Mouse (Mus musculus): ENCODE measurements around the gene Vac14. TPM values are rescaled to one million over a fixed set of nuclear protein-coding genes. Genes with fewer than 3 reads are reported as not detected.
A peak's percentile ranks its signal among the peaks of the same experiment; 100 is the strongest.

The Vac14 gene
- polyA plus RNA-seq, 1 experiment from 2014 or later: 14.6 TPM

DNA sequence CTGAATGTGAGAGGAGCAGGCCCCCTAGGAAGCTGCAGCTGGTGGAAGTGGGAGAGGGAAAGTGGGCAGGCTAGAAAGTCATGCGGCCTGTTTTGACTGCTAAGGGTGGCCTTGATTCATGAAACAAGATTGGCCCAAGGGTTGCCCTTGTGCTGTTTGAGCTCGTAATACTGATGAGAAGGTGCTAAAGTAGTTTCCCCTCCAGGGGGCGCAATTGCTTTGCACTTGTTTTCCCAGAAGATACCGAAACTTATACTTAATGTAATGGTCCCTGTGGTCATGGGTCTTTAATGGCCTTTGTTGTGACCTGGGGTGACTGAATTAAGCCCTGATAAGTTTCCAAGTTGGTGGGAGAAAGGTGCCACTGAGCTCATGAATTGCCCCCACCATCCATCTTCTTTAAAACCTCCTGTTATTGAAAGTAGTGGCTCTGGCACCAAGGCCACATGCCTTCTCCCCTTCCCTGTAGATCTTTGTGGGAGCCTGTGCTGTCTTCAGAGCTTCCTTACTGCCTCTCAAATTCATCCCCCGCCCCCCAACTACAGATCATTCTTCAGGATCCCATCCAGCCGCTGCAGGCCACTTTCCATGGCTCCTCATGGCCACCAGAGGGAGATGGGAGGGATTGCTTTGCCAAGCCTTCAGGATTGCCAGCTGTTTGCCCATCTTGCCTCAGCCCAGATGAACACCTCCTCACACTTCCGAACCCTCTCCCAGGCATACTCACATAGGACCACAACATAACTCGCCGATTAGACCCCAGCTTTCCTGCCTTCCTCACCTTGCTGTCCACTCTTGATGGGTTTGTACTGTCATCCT lies 11.1 kb downstream of the Vac14 start:
- Histone ChIP-seq H3K9ac (no peak overlapping the region), H3K27me3 (no peaks in the 10 kb centered on the region), H3K27ac (no peak overlapping the region), H3K4me2 (no peak overlapping the region), H3K36me3 (peaks cover 27% of the 10 kb centered on the region), H3K9me3 (replicated peaks) (no peaks in the 10 kb centered on the region), H3K4me3 (replicated peaks) (no peak overlapping the region), H3K4me1 (replicated peaks) (0 out of 2 replicates have a peak, but pooled peaks cover 6% of the 10 kb centered on the region)
- ATAC-seq (ENCODE audit: low read depth) (peak; percentile 8; the same call in 1 of the 2 replicates), DNase-seq (peak; percentile 34)
- 72% methylated on average over 9 of the region's 9 CpGs for WGBS (ENCODE audit: insufficient replicate concordance)

DNA sequence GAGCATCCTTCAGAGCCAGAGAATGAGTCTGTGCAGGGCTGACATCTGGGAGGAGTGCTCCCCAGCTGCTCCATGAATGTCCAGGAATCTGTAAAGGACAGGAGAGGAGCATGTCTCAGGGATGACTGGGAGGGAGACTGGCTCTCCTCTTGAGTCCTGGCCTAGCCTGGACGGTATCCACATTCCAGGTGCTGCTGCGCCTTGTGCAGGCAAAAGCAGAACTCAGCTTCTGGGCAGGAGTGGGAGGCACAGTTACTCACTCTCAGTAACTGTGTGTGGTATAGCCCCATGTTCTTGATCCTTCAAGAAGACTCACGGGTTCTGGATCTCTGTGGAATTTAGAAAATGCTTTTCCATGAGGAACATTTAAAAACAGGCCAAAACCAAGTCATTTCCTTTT lies 11.7 kb downstream of the Vac14 start:
- ATAC-seq (ENCODE audit: low read depth): no peak
- Histone ChIP-seq H3K4me2 (no peak overlapping the region), H3K4me3 (replicated peaks) (no peak overlapping the region), H3K9me3 (replicated peaks) (no peaks in the 10 kb centered on the region), H3K27ac (no peak overlapping the region), H3K27me3 (no peaks in the 10 kb centered on the region), H3K36me3 (peaks cover 33% of the 10 kb centered on the region), H3K9ac (no peak overlapping the region), H3K4me1 (replicated peaks) (0 out of 2 replicates have a peak, but pooled peaks cover 6% of the 10 kb centered on the region)
- DNase-seq: no peak
- WGBS (ENCODE audit: insufficient replicate concordance): 79% methylated on average over 3 of the region's 3 CpGs

DNA sequence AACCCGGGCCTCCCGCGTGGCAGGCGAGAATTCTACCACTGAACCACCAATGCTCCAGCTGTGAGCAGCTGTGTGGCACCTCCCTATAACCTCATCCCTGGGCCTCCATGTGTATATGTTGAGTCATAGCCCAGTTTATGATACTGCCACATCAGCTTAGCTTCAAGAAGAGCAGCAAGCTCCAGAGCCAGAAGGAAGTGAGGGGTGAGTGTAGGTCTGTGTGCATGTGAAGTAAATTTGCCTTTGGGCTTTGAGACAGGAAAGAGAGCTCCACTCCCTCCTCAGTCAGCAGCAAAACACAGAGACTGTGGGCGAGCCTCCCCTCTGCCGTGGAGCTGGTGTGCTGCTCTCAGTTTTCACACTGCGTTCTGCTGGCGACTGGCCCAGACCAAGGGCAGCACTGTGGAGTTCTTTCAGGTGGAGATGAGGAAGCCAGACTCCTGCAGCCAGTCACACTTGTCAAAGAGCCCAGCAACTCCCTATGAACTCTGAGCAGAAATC lies 12.2 kb downstream of the Vac14 start:
- ATAC-seq (ENCODE audit: low read depth) (no peak), DNase-seq (no peak)
- 86% methylated on average over 8 of the region's 8 CpGs for WGBS (ENCODE audit: insufficient replicate concordance)
- Histone ChIP-seq H3K4me3 (replicated peaks) (no peak overlapping the region), H3K9ac (no peak overlapping the region), H3K9me3 (replicated peaks) (no peaks in the 10 kb centered on the region), H3K27ac (no peak overlapping the region), H3K4me1 (replicated peaks) (0 out of 2 replicates have a peak, but pooled peaks cover 6% of the 10 kb centered on the region), H3K36me3 (peaks cover 39% of the 10 kb centered on the region), H3K27me3 (no peaks in the 10 kb centered on the region), H3K4me2 (no peak overlapping the region)

DNA sequence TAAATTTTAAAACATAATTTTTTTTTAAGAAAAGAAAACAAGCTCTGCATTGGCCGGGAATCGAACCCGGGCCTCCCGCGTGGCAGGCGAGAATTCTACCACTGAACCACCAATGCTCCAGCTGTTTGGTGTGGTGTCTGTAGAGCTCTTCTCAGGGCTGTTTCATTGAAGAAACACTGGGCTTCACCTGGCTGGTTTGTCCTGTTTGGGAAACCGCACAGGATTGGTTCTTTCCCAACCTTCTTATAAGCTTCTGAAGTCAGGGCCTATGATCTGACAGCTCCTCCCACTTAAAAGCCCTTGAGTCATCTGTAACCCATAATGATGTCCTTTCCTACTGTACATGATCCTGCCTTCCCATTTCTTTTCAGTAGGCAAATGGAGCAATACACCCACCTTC lies 12.8 kb downstream of the Vac14 start:
- H3K4me3 ChIP-seq (replicated peaks): no peak overlapping the region
- ATAC-seq (ENCODE audit: low read depth): no peak
- no peak overlapping the region for H3K4me2 ChIP-seq

DNA sequence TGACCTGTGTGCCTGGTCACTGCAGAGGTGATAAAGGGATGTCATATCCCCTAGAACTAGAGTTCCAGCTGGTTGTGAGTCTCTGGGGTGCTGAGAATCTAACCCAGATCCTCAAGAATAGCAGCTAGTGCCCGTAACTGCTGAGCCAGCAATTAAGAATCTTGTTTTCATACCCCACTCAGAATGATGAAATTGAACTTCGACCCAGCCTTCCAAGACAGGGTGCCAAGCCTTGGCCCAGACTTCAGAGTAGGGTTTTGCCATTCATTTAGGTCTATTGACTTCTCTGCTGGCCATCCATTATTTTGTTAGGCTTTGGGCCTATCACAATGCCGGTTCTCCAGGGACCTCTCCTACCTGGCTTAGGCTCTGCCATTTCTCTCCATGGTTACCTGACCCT lies 15.4 kb downstream of the Vac14 start:
- no peak overlapping the region for H3K9ac ChIP-seq
- peaks cover 70% of the 10 kb centered on the region for H3K36me3 ChIP-seq
- H3K27me3 ChIP-seq: no peaks in the 10 kb centered on the region
- WGBS (ENCODE audit: insufficient replicate concordance): 81% methylated on average over 3 of the region's 3 CpGs
- H3K27ac ChIP-seq: no peak overlapping the region
- H3K4me3 ChIP-seq (replicated peaks): no peak overlapping the region
- no peak overlapping the region for H3K4me2 ChIP-seq
- H3K9me3 ChIP-seq (replicated peaks): no peaks in the 10 kb centered on the region
- DNase-seq: no peak
- no peak for ATAC-seq (ENCODE audit: low read depth)
- H3K4me1 ChIP-seq (replicated peaks): 0 out of 2 replicates have a peak, but pooled peaks cover 2% of the 10 kb centered on the region

More for the DNA sequence above, 12.8 kb downstream of the Vac14 start:
- no peak overlapping the region for H3K27ac ChIP-seq
- H3K27me3 ChIP-seq: no peaks in the 10 kb centered on the region
- no peaks in the 10 kb centered on the region for H3K9me3 ChIP-seq (replicated peaks)
- 92% methylated on average over 7 of the region's 7 CpGs for WGBS (ENCODE audit: insufficient replicate concordance)
- H3K4me1 ChIP-seq (replicated peaks): 0 out of 2 replicates have a peak, but pooled peaks cover 6% of the 10 kb centered on the region
- DNase-seq: no peak
- peaks cover 44% of the 10 kb centered on the region for H3K36me3 ChIP-seq
- H3K9ac ChIP-seq: no peak overlapping the region

DNA sequence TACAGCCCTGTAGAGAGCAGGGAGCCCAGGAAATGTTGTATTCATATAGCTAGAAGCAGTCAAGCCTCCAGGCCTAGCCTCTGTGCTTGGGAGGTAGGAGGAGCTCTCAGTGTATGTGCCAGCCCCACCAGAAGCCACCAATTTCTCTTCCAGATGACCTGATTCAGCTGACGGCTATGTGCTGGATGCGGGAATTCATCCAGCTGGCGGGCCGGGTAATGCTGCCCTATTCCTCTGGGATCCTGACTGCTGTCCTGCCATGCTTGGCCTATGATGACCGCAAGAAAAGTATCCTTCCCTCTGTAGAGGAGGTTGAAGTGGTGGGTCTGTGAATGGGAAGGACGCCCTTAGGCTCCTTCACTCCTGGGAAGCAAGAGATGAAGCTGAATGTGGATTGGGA lies 17.8 kb downstream of the Vac14 start:
- Histone ChIP-seq H3K4me3 (replicated peaks) (no peak overlapping the region), H3K4me2 (no peak overlapping the region), H3K36me3 (peaks cover 83% of the 10 kb centered on the region), H3K27me3 (no peaks in the 10 kb centered on the region), H3K9me3 (replicated peaks) (no peaks in the 10 kb centered on the region), H3K4me1 (replicated peaks) (no peaks in the 10 kb centered on the region), H3K27ac (no peak overlapping the region), H3K9ac (no peak overlapping the region)
- DNase-seq: no peak
- WGBS (ENCODE audit: insufficient replicate concordance): 88% methylated on average over 6 of the region's 6 CpGs
- ATAC-seq (ENCODE audit: low read depth): no peak

DNA sequence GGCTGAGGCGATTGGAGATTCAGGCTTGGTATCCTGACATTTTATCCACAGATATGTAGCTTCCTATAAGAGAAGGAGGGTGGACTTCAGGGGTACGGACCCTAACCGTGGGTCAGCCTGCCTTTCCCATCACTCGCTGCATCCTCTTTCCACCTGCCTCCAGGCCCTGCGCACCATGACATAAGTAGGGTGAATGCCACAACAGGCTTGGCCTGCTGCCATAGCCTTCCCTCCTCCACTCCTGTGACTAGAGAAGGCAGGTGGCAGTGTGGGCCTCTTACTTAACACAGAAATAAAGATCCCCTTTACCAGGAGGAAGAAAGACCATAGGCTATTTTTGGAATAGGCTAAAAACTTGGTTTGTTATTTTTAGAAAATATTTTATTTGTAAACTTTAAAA lies 23.9 kb downstream of the Vac14 start:
- Histone ChIP-seq H3K4me3 (replicated peaks) (no peak overlapping the region), H3K4me2 (no peak overlapping the region), H3K36me3 (peaks cover 60% of the 10 kb centered on the region), H3K9ac (no peak overlapping the region), H3K4me1 (replicated peaks) (no peaks in the 10 kb centered on the region), H3K9me3 (replicated peaks) (no peaks in the 10 kb centered on the region), H3K27me3 (no peaks in the 10 kb centered on the region), H3K27ac (no peak overlapping the region)
- no peak for DNase-seq
- ATAC-seq (ENCODE audit: low read depth): no peak
- 88% methylated on average over 5 of the region's 5 CpGs for WGBS (ENCODE audit: insufficient replicate concordance)

DNA sequence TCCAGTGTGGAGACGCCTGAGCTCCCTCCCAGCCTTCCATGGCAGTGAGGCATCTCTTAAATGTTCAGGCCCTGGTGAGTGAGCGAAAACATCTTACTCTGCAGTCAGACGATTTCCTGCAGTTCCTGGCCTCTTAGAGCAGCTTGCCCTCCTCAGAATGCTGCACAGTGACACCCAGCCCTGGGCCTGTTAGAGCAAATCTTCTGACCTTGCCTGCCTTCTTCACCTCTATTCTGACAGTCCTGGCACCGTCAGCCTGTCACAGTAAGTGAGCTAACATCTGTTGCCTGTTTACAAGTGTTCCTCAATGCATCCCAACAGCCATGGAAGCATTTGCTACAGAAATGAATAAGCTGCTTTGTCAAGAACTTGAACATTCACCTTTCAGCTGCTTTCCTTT lies 24.8 kb downstream of the Vac14 start:
- Histone ChIP-seq H3K4me1 (replicated peaks) (no peaks in the 10 kb centered on the region), H3K36me3 (peaks cover 52% of the 10 kb centered on the region), H3K4me3 (replicated peaks) (no peak overlapping the region), H3K4me2 (no peak overlapping the region), H3K27ac (no peak overlapping the region), H3K27me3 (no peaks in the 10 kb centered on the region), H3K9ac (no peak overlapping the region), H3K9me3 (replicated peaks) (no peaks in the 10 kb centered on the region)
- DNase-seq (no peak), ATAC-seq (ENCODE audit: low read depth) (no peak)
- WGBS (ENCODE audit: insufficient replicate concordance): 65% methylated on average over 4 of the region's 4 CpGs

DNA sequence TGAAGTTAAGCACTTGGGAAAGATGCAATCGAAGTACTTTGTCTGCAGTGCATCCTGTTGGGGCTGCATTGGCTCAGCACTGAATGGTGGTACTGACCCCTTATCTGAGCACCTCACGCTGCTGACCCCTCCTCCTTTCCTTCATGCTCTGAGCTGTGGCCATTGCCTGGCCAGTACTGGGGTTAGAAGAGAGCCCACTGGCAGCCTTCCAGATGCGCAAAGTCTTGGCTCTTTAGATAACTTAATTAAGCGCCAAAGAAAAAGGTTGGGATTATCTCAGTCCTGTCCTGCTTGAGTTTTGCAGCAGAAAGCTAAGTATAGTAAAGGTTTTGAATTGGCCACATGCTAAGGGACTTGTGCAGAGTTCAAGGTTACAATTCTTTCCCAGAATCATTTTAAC lies 26.0 kb downstream of the Vac14 start:
- Histone ChIP-seq H3K36me3 (peaks cover 50% of the 10 kb centered on the region), H3K4me1 (replicated peaks) (no peaks in the 10 kb centered on the region), H3K4me2 (no peak overlapping the region), H3K27me3 (no peaks in the 10 kb centered on the region), H3K9ac (no peak overlapping the region), H3K9me3 (replicated peaks) (no peaks in the 10 kb centered on the region), H3K27ac (no peak overlapping the region), H3K4me3 (replicated peaks) (no peak overlapping the region)
- ATAC-seq (ENCODE audit: low read depth): no peak
- DNase-seq: no peak
- 73% methylated on average over 4 of the region's 4 CpGs for WGBS (ENCODE audit: insufficient replicate concordance)

DNA sequence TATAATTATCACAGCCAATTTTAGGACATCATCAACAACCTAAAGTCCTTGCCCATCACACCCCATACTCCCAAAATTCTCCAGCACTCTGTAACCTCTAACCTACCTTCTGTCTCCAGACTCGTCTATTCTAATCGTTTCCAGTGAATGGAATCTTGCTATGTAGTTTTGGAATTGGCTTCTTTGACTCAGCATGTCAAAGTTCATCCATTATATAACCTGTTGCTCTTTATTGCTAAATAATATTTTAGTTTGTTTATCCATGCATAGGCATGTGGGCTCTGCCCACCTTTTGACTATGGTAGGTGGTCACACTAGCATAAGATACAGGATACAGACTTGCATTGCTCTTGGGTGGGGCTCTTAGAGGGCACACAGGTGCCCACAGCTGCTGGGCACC lies 26.5 kb downstream of the Vac14 start:
- no peaks in the 10 kb centered on the region for H3K9me3 ChIP-seq (replicated peaks)
- H3K4me3 ChIP-seq (replicated peaks): no peak overlapping the region
- DNase-seq (no peak), ATAC-seq (ENCODE audit: low read depth) (no peak)
- H3K36me3 ChIP-seq: peaks cover 51% of the 10 kb centered on the region
- H3K27me3 ChIP-seq: no peaks in the 10 kb centered on the region
- H3K4me2 ChIP-seq: no peak overlapping the region
- 88% methylated on average over 2 of the region's 2 CpGs for WGBS (ENCODE audit: insufficient replicate concordance)
- no peak overlapping the region for H3K9ac ChIP-seq
- H3K27ac ChIP-seq: no peak overlapping the region
- no peaks in the 10 kb centered on the region for H3K4me1 ChIP-seq (replicated peaks)

DNA sequence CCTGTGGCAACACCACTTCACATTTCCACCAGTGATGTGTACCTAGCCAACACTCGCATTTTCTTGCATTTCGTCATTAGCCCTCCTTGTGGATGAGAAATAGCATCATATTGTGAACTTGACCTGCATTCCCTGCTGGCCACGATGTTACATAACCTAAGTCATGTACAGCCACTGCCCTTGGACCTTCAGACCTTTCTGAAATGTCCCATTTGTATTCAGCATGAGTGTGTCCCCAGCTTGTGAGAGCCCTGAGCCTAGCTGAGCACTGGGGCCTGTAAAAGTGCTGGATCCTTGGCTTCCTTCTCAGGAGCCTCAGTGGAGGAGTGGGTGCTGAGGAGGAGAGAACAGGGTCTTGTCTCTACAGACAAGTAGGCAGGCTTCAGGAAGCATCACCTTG lies 27.0 kb downstream of the Vac14 start:
- H3K9ac ChIP-seq: no peak overlapping the region
- ATAC-seq (ENCODE audit: low read depth) (no peak), DNase-seq (no peak)
- no peak overlapping the region for H3K4me2 ChIP-seq
- no peak overlapping the region for H3K27ac ChIP-seq
- no peaks in the 10 kb centered on the region for H3K27me3 ChIP-seq
- H3K9me3 ChIP-seq (replicated peaks): no peaks in the 10 kb centered on the region
- H3K4me3 ChIP-seq (replicated peaks): no peak overlapping the region
- no peaks in the 10 kb centered on the region for H3K4me1 ChIP-seq (replicated peaks)
- whole genome bisulfite sequencing (ENCODE audit: insufficient replicate concordance): 74% methylated on average over 3 of the region's 3 CpGs
- H3K36me3 ChIP-seq: peaks cover 50% of the 10 kb centered on the region

DNA sequence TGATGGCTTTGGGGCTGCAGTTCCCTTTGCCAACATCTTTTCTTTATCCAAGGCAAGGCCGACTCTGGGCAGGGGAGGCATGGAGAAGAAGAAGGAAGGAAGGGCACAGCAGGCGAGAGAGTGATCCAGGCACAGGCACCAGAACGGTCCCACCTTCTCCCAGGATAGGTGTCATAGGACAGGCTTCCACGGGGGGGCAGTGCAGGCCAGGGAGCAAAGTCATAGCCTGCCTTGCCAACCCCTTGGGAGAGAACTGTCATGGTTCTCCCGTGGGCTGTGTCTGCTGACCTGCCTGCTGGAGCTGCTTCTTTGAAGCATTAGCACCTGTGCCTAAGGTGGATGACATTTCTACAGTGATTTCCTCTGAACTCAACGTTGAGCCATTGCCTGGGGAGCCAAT lies 27.7 kb downstream of the Vac14 start:
- no peak overlapping the region for H3K4me2 ChIP-seq
- H3K27ac ChIP-seq: no peak overlapping the region
- 41% methylated on average over 6 of the region's 6 CpGs for WGBS (ENCODE audit: insufficient replicate concordance)
- no peak overlapping the region for H3K4me3 ChIP-seq (replicated peaks)
- no peaks in the 10 kb centered on the region for H3K9me3 ChIP-seq (replicated peaks)
- no peak overlapping the region for H3K9ac ChIP-seq
- H3K4me1 ChIP-seq (replicated peaks): no peaks in the 10 kb centered on the region
- H3K36me3 ChIP-seq: peaks cover 56% of the 10 kb centered on the region
- no peaks in the 10 kb centered on the region for H3K27me3 ChIP-seq
- DNase-seq: peak; percentile 4
- ATAC-seq (ENCODE audit: low read depth): 0 out of 2 replicates have a peak, but pooled peaks have one; percentile 43
